Mouse (Mus musculus) NIH3T3 (cell line): ENCODE measurements around the gene Cnbp.

ENCODE experiments used
- DNase-seq: peaks from one replicate; pipeline ENCODE4 v3.0.0-alpha.2; 2012; ENCODE audit warnings: low read depth

Gene Cnbp

DNA sequence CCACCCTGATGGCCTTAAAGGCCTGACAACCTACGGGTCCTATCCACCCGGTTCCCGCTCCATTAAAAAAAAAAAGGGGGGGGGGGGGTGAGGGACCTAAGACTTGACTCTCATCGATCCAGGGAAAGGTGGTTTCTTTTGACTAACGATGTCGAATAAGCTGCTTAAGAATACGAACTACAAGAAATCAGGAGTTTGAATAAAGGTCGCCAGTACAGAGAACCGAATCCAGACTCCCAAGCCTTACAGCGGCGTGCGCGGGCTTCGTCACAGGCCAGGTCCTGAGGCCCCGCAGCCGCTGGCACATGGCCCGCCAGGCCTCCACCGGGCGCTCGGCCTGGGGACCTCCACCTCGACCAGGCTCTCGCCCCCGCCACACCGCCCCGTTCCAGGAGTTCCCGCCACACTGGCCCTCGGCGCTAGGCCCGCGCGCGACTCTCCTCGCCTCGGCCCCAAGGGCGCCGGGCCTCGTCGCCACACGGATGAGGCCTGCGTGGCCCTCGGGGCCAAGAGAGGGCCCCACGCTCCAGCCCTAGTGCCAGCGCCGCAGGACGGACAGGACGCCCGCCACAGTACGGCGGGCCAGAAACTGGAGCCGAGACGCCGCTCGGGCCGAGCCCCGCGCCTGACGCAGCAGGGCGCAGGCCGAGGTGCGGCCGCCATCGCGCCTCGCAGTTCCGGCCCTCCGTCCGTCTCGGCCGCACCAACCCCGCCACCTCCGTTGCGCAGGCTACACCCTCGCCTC lies 579 bp downstream of the Cnbp start:
- peak; percentile 75 for DNase-seq

DNA sequence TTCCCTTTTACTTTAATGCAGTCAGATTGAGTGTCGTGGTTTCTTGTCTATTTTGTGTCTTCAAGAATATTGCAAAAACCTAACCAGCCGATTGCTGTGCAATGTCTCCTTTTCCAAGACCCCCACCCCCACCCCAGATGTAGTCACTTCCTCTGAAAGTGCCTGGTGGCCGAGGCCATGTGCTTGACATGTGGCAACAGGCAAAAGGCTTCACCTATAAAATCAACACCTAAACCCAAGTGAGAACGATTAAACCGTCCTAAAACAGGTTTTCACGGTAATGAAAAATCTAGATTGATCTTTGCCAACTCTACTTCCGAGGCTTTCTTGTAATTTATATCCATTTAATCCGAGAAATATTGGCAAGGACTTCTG lies 1.1 kb downstream of the Cnbp start:
- DNase-seq: peak; percentile 54

DNA sequence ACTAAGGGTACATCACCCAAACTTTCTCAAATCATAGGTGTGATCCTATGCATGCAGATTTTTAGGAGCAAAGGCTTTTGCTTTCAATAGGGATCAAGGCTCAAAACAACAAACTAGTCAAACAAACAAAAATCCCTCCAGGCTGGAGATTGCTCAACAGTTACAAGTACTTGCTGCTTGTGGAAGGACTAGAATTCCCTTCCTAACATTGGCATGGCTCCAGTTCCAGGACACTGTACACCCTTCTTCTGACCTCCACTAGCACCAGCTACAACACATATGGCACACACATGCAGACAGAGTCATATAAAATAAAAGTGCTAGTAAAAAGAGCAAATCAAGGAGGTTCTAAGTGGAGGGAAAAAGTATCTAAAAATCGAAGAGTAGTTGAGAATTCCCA lies 4.1 kb downstream of the Cnbp start:
- DNase-seq: peak; percentile 66

DNA sequence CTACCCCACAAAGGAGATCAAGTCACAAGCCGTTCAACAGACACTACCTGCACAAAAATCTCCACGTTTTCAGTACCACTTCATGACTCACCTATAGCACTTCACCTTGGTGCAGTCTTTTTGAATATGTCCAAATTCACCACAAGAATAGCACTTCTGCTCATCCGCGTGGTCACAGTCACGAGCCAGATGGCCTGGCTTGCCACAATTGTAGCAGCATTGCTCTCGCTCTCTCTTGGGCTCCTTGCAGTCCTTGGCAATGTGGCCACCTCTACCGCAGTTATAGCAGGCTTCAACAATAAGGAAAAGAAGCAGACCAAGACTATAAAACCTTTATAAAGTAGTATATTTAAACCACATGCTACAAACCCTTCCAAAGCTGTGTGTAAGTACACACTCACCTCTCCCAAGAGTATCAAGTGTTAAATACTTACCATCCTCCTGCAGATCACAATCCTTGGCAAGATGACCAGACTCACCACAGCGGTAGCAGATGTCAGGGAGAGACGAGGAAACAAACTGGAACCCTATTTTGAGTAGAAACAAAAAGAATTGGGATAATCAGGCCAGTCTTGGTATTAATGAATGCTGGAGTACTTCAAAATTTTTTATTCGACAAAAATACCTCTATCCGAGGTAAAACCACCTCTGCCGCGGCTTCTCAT lies 5.7 kb downstream of the Cnbp start:
- no peak for DNase-seq

DNA sequence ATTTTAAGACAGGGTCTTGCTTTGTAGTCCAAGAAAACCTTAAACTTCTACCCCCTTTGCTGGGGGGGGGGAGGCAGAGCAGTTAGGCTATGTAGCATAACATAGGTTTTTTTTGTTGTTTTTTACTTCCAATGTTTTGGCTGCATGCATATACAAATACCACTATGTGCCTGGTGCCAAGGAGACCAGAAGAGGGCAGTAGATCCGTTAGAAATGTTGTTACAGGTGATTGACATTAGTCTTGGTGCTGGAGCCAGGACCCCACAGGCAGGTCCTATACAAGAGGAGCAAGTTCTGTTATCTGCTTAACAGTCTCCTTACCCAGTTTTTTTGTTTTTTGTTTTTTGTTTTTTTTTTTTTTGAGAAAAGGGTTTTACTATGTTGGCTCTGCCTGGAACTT lies 8.7 kb downstream of the Cnbp start:
- peak; percentile 67 for DNase-seq

DNA sequence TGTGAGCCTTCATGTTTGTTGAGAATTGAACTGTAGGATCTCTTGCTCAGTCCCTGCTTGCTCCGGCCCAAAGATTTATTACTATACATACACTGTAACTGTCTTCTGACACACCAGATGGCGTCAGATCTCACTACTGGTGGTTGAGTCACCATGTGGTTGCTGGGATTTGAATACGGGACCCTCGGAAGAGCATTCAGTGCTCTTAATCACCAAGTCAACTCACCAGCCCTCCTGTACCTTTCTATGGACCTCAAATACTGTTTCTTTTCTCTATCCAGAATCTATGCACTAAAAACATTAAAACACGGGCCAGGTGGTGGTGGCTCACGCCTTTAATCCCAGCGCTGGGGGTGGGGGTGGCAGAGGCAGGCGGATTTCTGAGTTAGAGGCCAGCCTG lies 9.3 kb downstream of the Cnbp start:
- DNase-seq: peak; percentile 39

DNA sequence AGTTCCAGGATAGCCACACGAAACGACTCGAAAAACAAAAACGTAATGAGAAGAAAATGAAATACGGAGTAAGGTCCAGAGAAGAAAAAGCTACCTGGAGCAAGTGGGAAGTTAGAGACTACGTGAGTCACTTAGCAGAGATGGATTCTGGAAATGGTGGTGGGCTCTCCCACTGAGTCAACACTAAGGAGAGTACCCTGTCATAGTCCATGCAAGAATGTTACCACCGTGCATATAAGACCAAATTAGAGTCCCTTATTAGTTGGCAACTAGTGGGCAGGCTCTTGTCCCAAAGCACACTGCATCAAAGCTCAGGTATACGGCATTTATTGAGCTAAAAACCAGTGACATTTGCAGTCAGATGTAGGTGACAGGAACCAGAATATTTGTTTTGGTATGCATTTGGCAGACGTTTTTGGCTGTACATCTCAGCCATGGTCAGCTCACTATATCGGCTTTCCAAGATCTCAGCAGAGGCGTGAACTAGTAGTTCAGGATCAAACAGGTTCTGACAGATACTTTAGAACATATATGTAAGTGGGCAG lies 11.0 kb downstream of the Cnbp start:
- DNase-seq: no peak

DNA sequence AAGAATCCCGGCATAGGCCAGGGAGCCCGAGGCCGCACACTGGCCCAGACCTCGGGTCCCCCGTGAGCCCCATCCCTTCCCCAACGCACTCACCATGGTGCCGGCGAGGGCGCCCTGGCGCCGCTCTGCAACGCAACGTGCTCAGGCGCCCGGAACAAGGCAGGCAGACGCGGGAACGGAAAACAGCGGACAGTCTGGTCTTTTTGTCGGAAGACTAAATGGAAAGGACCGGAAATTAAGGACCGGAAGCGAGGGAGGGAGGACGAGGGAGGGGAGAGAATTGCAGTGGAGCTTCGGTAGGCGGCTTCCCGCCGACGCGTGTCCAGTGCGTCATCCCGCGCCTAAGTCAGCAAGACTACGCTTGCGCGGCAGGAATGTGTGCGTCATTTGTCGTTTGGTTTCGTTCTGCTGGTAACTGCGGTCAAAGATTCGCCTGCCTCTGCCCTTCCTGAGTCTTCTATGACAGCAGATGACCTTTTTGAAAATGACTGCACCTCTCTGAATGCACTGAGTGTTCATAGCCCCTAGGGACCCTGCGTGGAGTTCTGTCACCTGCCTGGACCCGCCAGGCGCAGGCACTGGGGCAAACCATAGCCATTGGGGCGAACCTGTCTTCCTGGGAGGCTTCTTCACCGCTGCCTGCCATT lies 12.2 kb downstream of the Cnbp start, which contains the start of gene Isy1:
Gene Isy1, minus strand, starts transcription at position 248 of the 647 bp plus-strand sequence.
- DNase-seq: peak; percentile 99

DNA sequence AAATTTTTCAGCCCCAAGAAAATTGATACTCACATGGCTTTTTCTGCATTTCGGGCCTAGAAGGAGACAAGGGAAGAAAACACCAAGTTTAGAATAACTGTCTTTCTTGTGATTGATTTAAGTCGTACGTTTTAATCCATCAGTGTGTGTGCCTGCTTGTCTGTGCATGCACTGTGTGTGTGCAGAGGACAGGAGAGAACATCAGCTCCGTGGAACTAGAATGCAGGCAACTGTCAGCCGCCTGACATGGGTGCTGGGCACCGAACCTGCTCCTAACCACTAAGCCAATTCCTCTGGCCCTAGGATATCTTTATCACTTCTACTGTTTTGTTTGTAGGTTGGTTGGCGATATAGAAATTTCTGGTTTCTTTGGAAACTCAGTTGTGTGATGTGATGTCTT lies 15.2 kb downstream of the Cnbp start, which contains the start of gene Gm45140:
Gene Gm45140, minus strand, starts transcription at position 101 of the 400 bp plus-strand sequence.
- no peak for DNase-seq

DNA sequence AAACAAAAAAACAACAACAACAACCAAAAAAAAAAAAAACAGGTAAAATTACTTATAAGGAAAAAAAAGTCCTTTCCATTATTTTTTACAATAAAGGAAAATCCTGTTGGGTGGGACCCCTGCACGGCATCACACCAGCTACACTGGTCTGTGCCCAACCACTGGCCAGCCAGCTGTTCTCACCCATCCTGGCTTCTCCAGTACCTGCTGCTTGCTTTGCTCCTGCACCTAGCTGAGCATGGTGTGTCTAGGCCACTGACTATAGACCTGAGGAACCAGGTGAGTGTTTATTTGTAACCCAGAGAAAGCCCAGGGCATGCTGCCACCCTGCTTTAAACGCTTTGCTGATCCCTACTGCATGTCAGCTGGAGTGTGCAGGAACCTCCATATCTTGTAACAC lies 30.5 kb downstream of the Cnbp start:
- no peak for DNase-seq

DNA sequence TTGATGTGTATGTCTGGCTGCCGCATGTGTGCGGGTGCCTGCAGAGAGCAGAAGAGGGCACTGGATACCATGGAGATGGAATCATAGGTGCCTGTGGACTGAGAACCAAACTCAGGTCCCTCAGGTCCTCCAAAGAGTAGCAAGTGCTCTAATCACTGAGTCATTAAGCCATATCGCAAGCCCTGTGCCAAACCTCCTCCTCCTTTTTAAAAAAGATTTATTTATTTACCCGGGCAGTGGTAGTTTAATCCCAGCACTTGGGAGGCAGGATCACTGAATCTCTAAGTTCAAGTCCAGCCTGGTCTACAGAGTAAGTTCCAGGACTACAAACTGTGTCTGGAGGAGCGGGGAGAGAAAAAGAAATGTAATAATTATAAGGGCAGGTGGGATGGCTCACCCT lies 36.4 kb downstream of the Cnbp start:
- no peak for DNase-seq

DNA sequence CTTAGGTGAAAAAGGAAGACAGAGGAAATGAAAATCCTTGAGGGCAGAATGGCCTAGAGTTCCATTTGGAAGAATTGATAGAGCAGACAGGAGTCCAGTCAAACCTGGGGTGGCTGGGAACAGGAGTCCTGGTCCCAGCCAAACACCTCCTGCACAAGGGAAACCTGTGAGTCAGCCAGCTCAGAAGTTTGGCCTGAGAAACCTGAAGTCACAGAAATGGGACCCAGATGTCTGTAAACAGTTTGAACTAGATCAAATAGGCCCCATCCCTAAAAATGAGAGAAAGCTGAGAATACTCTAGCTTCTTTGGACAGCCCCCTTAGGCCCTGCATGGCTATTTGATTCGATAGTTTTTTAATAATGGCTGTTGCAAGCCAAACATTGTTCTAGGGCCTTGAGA lies 38.2 kb downstream of the Cnbp start:
- peak; percentile 35 for DNase-seq

DNA sequence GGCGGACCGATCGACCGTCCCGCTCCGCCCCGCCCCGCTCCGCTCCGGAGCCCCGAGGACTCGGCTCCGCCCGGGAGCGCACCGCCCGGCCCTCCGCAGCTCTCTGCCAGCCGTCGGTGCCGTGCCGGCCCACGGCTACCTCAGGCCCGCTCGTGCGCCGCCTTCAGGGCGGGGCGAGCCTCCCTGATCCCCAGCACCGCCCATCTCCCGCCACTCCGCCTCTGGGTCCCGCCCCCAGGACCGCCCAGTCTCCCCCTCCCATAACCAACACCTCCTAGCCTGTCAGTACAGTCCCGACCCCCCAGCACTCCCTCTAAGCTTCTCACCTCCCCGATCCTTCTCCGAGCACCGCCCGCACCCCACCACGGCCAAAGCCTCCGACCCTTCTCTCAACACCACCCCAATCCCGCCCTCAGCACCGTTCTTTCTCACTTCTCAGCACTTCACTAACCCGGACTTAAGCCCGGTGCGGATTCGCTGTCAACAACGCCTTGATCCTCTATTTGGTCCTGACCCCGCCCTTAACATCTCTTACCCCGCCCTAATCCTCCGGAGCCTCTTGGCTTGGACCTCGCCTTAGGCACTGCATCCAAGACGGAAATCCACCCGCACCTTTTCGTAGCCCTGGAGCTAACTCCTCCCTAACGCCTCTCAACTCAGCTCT lies 39.1 kb downstream of the Cnbp start, which contains the start of gene Rab43:
Gene Rab43, minus strand, starts transcription at position 490 of the 664 bp plus-strand sequence.
- DNase-seq: peak; percentile 96

DNA sequence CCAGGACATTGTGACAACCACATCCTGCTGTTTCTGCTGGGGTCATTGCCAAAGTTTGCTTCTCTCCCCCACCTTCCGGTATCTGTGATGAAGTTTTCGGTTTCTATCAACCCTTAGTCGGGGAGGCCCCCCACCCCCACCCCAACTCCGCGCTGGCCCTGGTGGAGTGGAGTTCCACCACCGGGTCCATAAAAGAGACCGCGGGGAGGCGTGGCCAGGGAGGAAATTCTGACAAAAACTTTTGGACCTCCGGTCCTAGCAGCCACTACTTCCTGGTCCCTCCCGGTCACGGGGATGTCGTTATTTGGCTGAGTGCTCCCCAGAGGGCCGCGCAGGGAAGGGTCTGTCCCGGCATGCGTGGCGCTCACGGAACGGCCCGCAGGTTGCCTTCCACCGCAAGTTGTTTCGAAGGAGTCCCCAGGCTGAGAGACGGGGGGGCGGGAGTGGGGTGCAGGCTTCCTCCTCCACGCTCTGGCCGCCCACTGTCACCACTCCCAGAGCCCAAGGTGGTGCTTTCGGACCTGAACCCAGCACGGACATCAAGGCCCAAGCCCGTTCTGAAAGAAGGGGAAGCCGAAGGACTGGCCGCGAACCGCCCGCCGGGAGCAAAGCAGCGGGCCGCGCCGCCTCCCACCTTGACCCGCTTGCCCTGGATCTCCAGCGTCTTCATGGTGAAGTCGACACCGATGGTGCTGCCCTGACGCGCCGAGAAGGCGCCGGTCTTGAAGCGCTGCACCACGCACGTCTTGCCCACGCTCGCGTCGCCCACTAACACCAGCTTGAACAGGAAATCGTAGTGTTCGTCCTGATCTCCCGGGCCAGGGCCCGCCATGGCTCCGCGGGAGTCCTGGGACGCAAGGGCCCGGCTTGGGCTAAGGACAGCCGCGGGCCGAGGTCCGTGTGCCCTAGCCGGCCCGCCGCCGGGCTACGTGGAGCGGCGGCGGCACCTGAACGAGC lies 39.9 kb downstream of the Cnbp start:
- peak; percentile 73 for DNase-seq

DNA sequence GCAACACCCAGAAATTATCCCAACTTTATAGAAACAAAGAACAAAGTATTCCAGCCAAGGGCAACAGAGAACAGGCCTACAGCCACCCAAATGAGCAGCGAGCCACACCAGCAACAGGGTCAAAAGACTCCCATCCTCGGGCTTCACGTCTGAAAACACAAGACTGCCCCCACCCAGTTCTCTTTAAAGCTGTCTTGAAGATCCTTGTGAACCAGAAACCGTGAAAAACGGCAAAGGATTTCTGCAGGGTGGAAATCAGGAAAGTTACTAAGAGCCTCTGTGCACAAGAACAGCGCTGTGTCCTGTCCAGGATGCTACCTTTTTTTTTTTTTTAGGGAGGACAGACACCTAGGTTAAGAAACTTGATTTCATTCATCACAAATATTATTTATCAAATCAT lies 40.6 kb downstream of the Cnbp start:
- no peak for DNase-seq

DNA sequence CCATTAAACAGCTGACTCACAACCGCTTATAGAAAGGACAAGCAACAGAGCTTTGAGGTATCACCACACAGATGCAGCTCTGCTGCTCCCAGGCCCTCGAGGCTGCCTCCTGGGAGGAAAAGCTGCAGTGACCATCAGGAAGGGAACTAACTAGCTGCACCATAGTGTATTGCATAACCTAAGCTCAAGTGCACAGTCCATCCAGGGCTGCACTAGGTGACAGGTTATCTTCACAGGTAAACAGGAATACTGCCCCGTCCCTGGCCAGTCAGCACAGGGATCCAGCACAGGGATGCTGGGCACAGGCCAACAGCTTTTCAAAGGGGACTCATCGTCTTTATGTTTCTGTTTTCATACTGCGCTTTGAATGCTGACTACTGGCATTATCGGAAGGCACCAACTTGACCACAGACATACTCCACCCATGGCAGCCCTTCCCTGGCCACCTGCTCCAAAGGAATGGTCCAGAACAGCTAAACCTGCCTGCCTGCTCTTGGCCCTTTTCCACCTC lies 41.2 kb downstream of the Cnbp start:
- no peak for DNase-seq

DNA sequence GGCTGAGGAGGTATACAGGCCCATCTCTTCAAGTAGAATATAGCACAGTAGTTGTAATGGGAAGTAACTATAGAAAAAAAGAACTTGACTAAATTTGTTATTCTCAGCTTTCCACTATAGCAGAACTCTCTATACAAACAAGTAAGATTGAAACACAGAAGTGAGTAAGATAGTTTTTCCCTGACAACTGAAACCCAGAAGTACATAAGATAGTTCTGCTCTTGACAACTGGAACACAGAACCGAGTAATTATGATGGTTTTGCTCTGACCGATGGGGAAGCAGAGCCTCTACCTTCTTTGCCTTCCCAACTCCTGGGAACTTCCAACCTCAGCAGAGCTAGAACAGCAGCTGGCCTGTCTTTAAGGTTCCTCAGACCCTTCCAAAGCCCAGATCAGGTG lies 41.8 kb downstream of the Cnbp start:
- DNase-seq: no peak

DNA sequence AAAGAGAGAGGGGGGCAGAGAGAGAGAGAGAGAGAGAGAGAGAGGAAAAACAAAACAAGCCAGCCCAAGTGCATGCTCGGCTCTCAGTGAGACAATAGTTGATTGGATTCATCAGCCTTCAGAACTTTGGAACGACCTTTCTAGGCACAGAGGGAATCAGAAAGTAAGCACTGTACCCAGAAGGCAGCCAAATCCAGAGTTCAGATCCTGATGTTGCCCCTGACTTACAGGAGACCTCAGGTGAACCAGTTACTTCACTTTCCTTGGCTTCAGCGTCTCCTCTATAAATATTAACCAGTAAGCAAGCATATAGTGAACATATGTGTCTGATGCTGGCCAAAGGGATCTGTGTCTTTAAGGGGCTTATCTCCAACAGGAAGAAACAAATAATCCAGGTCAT lies 42.4 kb downstream of the Cnbp start:
- no peak for DNase-seq

DNA sequence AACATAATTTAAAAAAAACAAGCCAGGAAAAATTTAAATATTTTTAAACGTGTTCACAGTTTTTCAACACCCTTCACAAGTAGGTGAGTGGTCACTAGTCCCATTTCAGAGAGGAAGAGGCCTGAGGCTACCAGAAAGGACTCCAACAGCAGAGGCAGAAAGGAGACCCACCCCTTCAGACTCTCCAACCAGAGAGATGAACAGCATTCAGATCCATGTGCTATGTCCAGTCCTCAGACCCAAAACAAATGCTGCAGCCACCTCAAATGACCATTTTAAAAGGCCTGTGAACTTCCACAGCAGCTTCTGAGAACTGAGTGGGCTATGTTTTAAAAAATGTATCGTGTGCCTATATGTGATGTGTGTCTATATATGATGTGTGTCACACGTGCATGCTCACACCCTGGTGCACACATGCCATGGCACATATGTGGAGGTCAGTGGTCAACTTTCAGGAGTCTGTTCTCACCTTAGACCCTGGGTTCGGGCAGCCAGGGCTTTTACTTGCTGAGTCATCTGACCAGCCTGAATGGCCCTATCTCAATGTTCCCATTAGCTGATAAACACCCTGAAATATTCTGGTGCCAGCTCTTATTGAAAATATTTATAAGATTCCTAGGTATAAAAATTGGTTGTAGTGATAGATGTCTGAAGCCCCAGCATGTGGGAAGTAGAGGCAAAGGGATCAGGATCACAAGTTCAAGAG lies 43.0 kb downstream of the Cnbp start:
- no peak for DNase-seq

DNA sequence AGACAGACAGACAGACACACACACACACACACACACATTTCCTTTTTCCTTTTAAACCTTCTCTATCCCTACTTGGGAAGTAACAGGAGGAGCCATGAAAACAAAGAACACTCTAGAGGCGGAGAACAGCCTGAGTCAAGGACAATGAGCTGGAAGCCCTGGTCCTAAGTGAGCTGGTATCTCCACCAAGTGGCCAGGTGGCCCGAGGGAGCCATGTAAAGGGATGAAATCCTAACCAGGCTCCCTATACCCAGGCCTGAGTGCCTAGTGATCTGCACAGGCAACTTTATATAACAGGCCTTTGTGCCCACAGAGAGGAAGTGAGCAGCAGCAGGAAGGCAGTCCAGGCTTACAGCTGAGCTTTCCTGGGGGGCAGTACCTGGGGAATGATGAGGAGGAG lies 44.0 kb downstream of the Cnbp start:
- no peak for DNase-seq
